Mouse (Mus musculus) induced T-regulatory cell, adult 2 months (primary cell): ENCODE measurements around the gene Gm17655.

Source experiments
- DNase-seq: peaks from one replicate; pipeline ENCODE4 v3.0.0-alpha.2; 2012; ENCODE audit warnings: low read depth

Gm17655 gene

GRCm38 (mm10) chr5:110086161-110086866, 14.0 kb upstream of the Gm17655 start:
- DNase-seq = no peak

GRCm38 (mm10) chr5:110082961-110083360, 10.6 kb upstream of the Gm17655 start:
- DNase-seq = no peak

GRCm38 (mm10) chr5:110057637-110058408, 14.5 kb downstream of the Gm17655 start:
- DNase-seq = peak; percentile 91

DNA sequence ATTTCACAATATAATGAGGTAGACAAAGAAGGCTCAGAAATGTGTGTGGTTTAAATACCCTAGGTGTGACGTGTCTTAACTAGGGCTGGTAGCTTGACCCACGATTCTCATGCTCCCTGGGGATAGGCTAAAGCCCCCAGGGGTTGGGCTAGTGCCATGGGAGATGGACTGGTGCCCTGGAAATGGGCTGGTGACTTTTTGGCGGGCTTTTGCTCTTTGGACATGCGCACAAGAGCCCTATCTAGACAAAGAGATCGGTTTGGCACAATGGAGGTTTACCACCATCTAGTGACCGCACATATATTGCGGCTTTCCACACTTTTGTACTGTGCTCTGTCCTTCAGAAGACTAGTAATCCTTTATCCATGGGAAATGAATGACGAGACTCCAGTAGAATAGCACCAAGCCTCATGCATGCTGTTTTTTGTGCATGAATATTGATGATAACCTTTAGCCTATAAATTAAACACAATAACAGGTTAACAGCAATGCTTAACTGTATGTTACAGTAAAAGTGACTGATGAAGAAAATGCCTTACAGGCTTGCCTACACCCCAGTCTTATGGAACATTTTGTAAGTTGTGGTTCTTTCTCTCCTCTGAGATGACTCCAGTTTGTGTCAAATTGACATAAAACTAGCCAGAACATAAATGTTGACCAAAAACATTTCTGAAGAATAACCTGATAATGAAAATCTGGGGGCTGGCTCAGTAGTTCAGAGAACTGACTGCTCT, 48.5 kb downstream of the Gm17655 start:
- peak; percentile 62 for DNase-seq

DNA sequence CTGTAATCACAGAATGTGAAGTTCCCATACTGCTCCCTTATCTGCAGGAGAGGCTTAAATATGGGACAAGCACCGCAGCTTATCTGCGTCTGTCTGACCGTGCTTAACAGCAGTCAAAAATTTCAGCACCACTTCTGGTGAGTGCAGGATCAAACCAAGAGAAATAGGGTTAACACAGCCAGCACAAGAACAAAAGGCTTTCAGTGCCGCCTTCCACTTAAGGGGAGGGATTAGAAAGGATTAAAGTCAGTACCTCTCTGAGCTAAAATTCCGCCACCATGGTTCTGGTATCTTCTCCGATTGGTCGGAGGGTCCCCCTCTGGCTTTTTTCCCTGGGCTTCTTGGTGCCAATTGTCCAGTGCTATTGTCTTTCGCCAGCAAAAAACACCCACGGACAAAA, 49.0 kb downstream of the Gm17655 start:
- DNase-seq = no peak

GRCm38 (mm10) chr5:110015775-110016174, 56.5 kb downstream of the Gm17655 start:
- DNase-seq = peak; percentile 10
